Mouse (Mus musculus) CH12.LX (cell line): ENCODE results near the gene Gm28048. TPM values are rescaled to one million over a fixed set of nuclear protein-coding genes. Genes with fewer than 3 reads are reported as not detected.

Experiments used
- DNase-seq: peaks from one replicate; pipeline ENCODE4 v3.0.0-alpha.2; 2013; ENCODE audit errors: extremely low read depth
- H3K27ac ChIP-seq: 2 replicates; pipeline ENCODE4 v1.5.1; 2012; ENCODE audit warnings: low read depth, mild to moderate bottlenecking, control low read depth, moderate library complexity; ENCODE audit not compliant: insufficient read depth
- H3K27me3 ChIP-seq: replicated peaks from 2 replicates; pipeline ENCODE3; 2012; ENCODE audit warnings: inconsistent platforms
- H3K36me3 ChIP-seq, 2 experiments: replicated peaks in 1 of 2; 2 replicates each; pipeline versions ENCODE3 to v1.6.1; 2012; ENCODE audit warnings: inconsistent platforms in 1 of 2, low read length in 1 of 2, mild to moderate bottlenecking in 1 of 2, mixed read lengths in 1 of 2, moderate library complexity in 1 of 2; ENCODE audit not compliant: control insufficient read depth in 1 of 2, insufficient read depth in 1 of 2
- H3K4me1 ChIP-seq, 2 experiments: 2 replicates each; pipeline ENCODE4 v1.6.1; 2012; ENCODE audit warnings: inconsistent platforms in 1 of 2, moderate library complexity in 1 of 2; ENCODE audit not compliant: insufficient read depth in 2 of 2, control insufficient read depth in 1 of 2
- H3K4me2 ChIP-seq: 2 replicates; pipeline ENCODE4 v1.6.1; 2012; ENCODE audit warnings: low read depth, mild to moderate bottlenecking, control low read depth; ENCODE audit not compliant: poor library complexity, insufficient read depth, severe bottlenecking
- H3K4me3 ChIP-seq, 3 experiments: fragments of 150-350 bp in 1 of 3; sonication (generic) in 1 of 3; replicated peaks in 1 of 3; 2 replicates each; pipeline versions ENCODE3 to v1.5.1; 2011 to 2012; ENCODE audit warnings: low read depth in 2 of 3, low read length in 2 of 3, mild to moderate bottlenecking in 2 of 3, moderate library complexity in 2 of 3, control low read depth in 1 of 3, improper control_type of control experiment in 1 of 3, inconsistent platforms in 1 of 3, mixed read lengths in 1 of 3; ENCODE audit not compliant: poor library complexity in 1 of 3
- H3K79me2 ChIP-seq: replicated peaks from 2 replicates; pipeline ENCODE4 v1.6.1; 2012; ENCODE audit warnings: mild to moderate bottlenecking, moderate library complexity; ENCODE audit not compliant: control insufficient read depth, poor library complexity, insufficient read depth, severe bottlenecking; ENCODE audit errors: extremely low read depth
- H3K9ac ChIP-seq: 2 replicates; pipeline ENCODE4 v1.6.1; 2012; ENCODE audit warnings: low read depth, mild to moderate bottlenecking, control low read depth, moderate library complexity; ENCODE audit not compliant: insufficient read depth
- H3K9me3 ChIP-seq: replicated peaks from 2 replicates; pipeline ENCODE3; 2012; ENCODE audit warnings: low read length, inconsistent platforms, mixed read lengths
- BHLHE40 ChIP-seq: IDR thresholded peaks from 2 replicates; pipeline ENCODE4 v1.6.1; 2011; ENCODE audit warnings: mild to moderate bottlenecking, low read depth, low read length, improper control_type of control experiment
- ELF1 ChIP-seq: IDR thresholded peaks from 2 replicates; pipeline ENCODE4 v1.6.1; 2014; ENCODE audit warnings: low read depth, mild to moderate bottlenecking, inconsistent platforms, low read length, improper control_type of control experiment
- EP300 ChIP-seq: IDR thresholded peaks from 2 replicates; pipeline ENCODE4 v1.6.1; 2011; ENCODE audit warnings: low read length, improper control_type of control experiment
- IRF4 ChIP-seq: IDR thresholded peaks from 2 replicates; pipeline ENCODE4 v1.6.1; 2014; ENCODE audit warnings: low read depth, mild to moderate bottlenecking, inconsistent platforms, low read length, improper control_type of control experiment
- JUND ChIP-seq: conservative IDR thresholded peaks from 2 replicates; pipeline ENCODE4 v1.6.1; 2011; ENCODE audit warnings: low read depth, low read length, improper control_type of control experiment
- KAT2A ChIP-seq: IDR thresholded peaks from 2 replicates; pipeline ENCODE4 v1.6.1; 2012; ENCODE audit warnings: low read length, improper control_type of control experiment, inconsistent platforms; ENCODE audit not compliant: insufficient replicate concordance
- MAX ChIP-seq: IDR thresholded peaks from 2 replicates; pipeline ENCODE4 v1.6.1; 2011; ENCODE audit warnings: low read length, improper control_type of control experiment
- MAZ ChIP-seq: IDR thresholded peaks from 2 replicates; pipeline ENCODE4 v1.6.1; 2012; ENCODE audit warnings: low read depth, mild to moderate bottlenecking, inconsistent platforms, low read length, improper control_type of control experiment, moderate library complexity
- MYC ChIP-seq: IDR thresholded peaks from 2 replicates; pipeline ENCODE4 v1.6.1; 2011; ENCODE audit warnings: low read depth, mild to moderate bottlenecking, improper control_type of control experiment, low read length
- NELFE ChIP-seq: IDR thresholded peaks from 2 replicates; pipeline ENCODE4 v1.6.1; 2011; ENCODE audit warnings: low read depth, low read length, improper control_type of control experiment
- PAX5 ChIP-seq: IDR thresholded peaks from 2 replicates; pipeline ENCODE4 v1.6.1; 2012; ENCODE audit warnings: low read length, inconsistent platforms, mixed read lengths
- POLR2AphosphoS2 ChIP-seq: IDR thresholded peaks from 2 replicates; pipeline ENCODE4 v1.6.1; 2011; ENCODE audit warnings: low read depth, low read length, improper control_type of control experiment
- TCF12 ChIP-seq: IDR thresholded peaks from 2 replicates; pipeline ENCODE4 v1.6.1; 2014; ENCODE audit warnings: low read depth, mild to moderate bottlenecking, inconsistent platforms, low read length, improper control_type of control experiment
- USF1 ChIP-seq: IDR thresholded peaks from 2 replicates; pipeline ENCODE4 v1.6.1; 2014; ENCODE audit warnings: low read depth, mild to moderate bottlenecking, inconsistent platforms, low read length, improper control_type of control experiment
- ZC3H11A ChIP-seq: IDR thresholded peaks from 2 replicates; pipeline ENCODE4 v1.6.1; 2012; ENCODE audit warnings: low read depth, mild to moderate bottlenecking, inconsistent platforms, low read length, improper control_type of control experiment
- dilution Hi-C: fragments of 300-500 bp; cut with MboI; formaldehyde crosslinking; loops from 2 replicates; pipeline ENCODE4 v1.14.3; 2020; ENCODE audit warnings: low sequenced_read_pairs; ENCODE audit not compliant: extremely low pct_unique_long_range_greater_than_20kb, extremely low pct_ligation_motif_present
- in situ Hi-C: fragments of 300-500 bp; cut with MboI; formaldehyde crosslinking; loops from 3 replicates; pipeline ENCODE4 v1.14.3; 2019; ENCODE audit warnings: low sequenced_read_pairs, low pct_ligation_motif_present, low pct_unique_long_range_greater_than_20kb, mixed read lengths
- polyA plus RNA-seq: library from polyadenylated mRNA; unstranded; fragments of >175 nt; gene quantifications from 2 replicates; pipeline ENCODE4 v1.2.1, GENCODE M21; 2012; ENCODE audit warnings: low read depth; ENCODE audit not compliant: insufficient read length
- total RNA-seq, 2 experiments: library from RNA; depleted of rRNA; stranded (reverse); fragments of 300-350 nt in 1 of 2; fragments of >200 nt in 1 of 2; gene quantifications; 2 replicates each; pipeline ENCODE4 v1.2.3; 2012 to 2014

Gene Gm28048
- total and polyA plus RNA-seq, 3 experiments: 32.6 to 93.3 (median 59.5) TPM

DNA sequence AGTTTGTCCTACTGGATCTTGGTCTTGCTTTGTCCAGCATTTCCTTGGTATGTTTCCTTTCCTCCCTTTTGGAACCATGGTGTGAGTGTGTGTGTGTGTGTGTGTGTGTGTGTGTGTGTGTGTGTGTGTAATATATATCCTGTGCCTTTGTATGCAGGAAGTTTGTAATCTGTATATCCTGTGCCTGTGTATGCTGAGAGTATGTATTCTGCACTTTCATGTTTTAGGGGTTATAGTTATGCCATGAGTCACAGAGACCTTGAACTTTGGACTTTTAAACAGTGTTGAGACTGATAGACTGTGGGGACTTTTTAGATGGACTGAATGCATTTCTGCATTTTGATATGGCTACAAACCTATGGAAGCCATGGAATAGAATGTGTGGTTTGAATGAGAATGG lies 99.0 kb downstream of the Gm28048 start:
- H3K36me3 ChIP-seq: no peaks in the 10 kb centered on the region
- in situ Hi-C loops: no loop called here
- H3K27ac ChIP-seq: no peak overlapping the region
- no peaks in the 10 kb centered on the region for H3K9me3 ChIP-seq
- no peaks in the 10 kb centered on the region for H3K79me2 ChIP-seq
- H3K4me2 ChIP-seq: no peak overlapping the region
- no peak overlapping the region for H3K9ac ChIP-seq
- H3K27me3 ChIP-seq: peaks cover 5% of the 10 kb centered on the region
- H3K4me3 ChIP-seq: no peak overlapping the region
- no peak for TF ChIP-seq TCF12
- TF ChIP-seq IRF4: no peak
- no peak for TF ChIP-seq USF1
- no peak for TF ChIP-seq ZC3H11A
- no peak for TF ChIP-seq PAX5
- no peak for TF ChIP-seq EP300
- TF ChIP-seq MAX: no peak
- DNase-seq: no peak
- H3K4me1 ChIP-seq: peaks cover 18 to 58% of the 10 kb centered on the region in 2 experiments
- dilution Hi-C loops: no loop called here

DNA sequence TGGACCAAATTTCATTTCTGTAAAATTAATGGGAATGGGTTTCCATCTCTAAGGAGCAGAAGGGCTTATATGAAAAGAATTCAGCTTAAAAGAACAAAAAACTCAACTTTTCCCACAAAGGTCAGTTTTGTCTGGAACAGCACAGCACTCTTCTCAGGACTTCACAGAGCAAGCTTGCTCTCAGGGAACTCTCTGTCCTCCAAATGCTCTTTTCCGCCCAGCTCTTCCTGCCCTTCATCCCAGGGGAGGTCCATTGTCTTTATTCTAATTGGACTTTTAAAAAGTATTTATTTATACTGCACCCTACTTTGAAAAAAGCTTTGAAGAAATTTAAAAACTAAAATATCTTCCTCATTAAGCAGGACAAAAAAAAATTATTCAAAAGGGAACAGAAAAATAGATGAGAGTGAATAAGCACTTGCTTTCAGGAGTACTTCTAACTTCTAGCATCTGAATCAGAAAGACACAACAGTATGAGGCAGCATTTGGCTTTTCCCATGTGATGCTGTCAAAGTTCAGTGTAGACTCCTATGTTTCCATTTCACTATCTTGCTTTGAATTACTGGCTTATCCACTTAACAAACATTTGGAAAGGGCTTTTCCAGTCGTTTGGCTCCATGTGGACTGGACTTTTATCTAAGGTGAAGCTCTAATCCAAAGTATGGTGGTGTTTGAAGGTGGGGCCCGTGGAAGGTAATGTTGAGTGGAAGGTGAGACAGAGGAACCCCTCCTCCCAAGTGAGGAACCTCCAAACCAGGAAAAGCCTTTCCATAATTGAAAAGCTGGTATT lies 101.3 kb downstream of the Gm28048 start:
- Histone ChIP-seq H3K9me3 (no peaks in the 10 kb centered on the region), H3K9ac (no peak overlapping the region), H3K4me3 (no peak overlapping the region), H3K27me3 (peaks cover 3% of the 10 kb centered on the region), H3K36me3 (no peaks in the 10 kb centered on the region), H3K27ac (no peak overlapping the region), H3K4me1 (peaks cover 18 to 62% of the 10 kb centered on the region in 2 experiments), H3K79me2 (no peaks in the 10 kb centered on the region), H3K4me2 (no peak overlapping the region)
- no peak for TF ChIP-seq POLR2AphosphoS2
- no peak for TF ChIP-seq BHLHE40
- TF ChIP-seq ELF1: no peak
- no peak for TF ChIP-seq USF1
- no peak for TF ChIP-seq KAT2A
- TF ChIP-seq MAZ: no peak
- no peak for TF ChIP-seq NELFE
- no peak for TF ChIP-seq MYC
- no peak for TF ChIP-seq TCF12
- no peak for TF ChIP-seq JUND
- dilution Hi-C loops (no loop called here), in situ Hi-C loops (no loop called here)
- no peak for DNase-seq
